Mouse (Mus musculus): ENCODE measurements around the gene Mrpl33. TPM values are rescaled to one million over a fixed set of nuclear protein-coding genes. Genes with fewer than 3 reads are reported as not detected.

Gene Mrpl33
- total RNA-seq, 4 experiments from 2014 or later = 256 to 270 (median 258) TPM

- peak; percentile 86 to 88 for DNase-seq (ENCODE audit: low spot score in 2 of 2)
Observed at GRCm38 (mm10) chr5:31697644-31698296, 101.0 kb downstream of the Mrpl33 start, which contains the start of gene Babam2. Gene Babam2 (plus strand): TSS chr5:31697684.

GRCm38 (mm10) chr5:31698297-31698726 is 101.6 kb downstream of the Mrpl33 start:
- peak; percentile 59 to 69 for DNase-seq (ENCODE audit: low spot score in 2 of 2)

GRCm38 (mm10) chr5:31698931-31699330 is 102.2 kb downstream of the Mrpl33 start:
- no peak for DNase-seq (ENCODE audit: low spot score in 2 of 2)

- DNase-seq (ENCODE audit: low spot score in 2 of 2) = no peak
Observed at GRCm38 (mm10) chr5:31699397-31699796, 102.7 kb downstream of the Mrpl33 start.

GRCm38 (mm10) chr5:31704971-31705370 is 108.2 kb downstream of the Mrpl33 start:
- DNase-seq (ENCODE audit: low spot score in 2 of 2) = no peak

GRCm38 (mm10) chr5:31706826-31707225 is 110.1 kb downstream of the Mrpl33 start:
- no peak for DNase-seq (ENCODE audit: low spot score in 2 of 2)

- DNase-seq (ENCODE audit: low spot score in 2 of 2) = no peak
Observed at GRCm38 (mm10) chr5:31709389-31709788, 112.7 kb downstream of the Mrpl33 start.

DNA sequence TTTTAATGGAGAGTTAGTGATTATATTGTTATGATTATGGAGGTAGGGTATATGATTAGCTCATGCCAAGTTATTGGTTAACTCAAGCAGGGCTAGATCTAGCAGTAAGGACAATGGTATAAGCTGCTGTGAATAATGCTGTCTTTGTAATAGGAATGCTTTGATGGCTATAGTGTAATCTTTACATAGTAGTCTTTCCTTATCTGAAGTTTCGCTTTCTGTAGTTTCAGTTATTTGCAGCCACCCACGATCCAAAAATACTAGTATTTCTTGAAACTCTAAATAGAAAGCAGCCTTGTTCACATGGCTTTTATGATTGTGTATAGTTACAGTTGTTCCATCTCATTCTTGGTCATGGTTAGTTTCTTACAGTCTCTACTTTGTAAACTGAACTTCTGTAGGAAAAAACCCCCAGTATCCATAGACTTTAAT is 116.6 kb downstream of the Mrpl33 start:
- no peak for DNase-seq (ENCODE audit: low spot score in 2 of 2)

DNA sequence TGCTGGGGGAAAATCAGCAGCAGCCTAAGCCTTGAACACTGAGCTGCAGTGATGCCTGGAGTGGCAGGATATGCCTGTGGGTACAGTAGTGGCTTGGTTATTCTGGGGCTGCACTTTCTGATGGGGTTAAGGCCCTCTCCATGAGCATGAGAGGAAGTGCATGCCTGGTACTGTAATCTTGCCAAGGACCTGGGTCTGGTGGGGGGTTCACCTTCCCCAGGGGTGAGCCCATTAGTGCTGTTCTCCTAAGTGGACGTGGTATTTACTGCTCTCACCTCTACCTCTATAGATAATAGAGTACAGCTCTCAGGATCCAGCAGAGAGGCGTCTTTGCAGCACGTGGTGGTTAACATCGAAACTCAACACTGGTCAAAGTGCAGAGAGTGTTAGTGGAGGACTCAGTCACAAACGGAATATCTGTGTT is 117.1 kb downstream of the Mrpl33 start:
- no peak for DNase-seq (ENCODE audit: low spot score in 2 of 2)

Small RNA genes lying within 50 kb of the gene (microRNA-seq; reads per million reads assigned to microRNA genes)
- gene Mir3473e = not detected

Other genes starting within 250 kb of the Mrpl33 start
- gene Zfp512, start 144.5 kb upstream of the Mrpl33 start, total RNA-seq (2022) = 10 to 100 TPM; 11.5 to 14.3 (median 12.8) TPM
- not detected for gene 4930548H24Rik, start 111.2 kb upstream of the Mrpl33 start, total RNA-seq (2022)
- 10 to 100 TPM; 17.7 to 26.0 (median 20.7) TPM for gene Gpn1, start 102.2 kb upstream of the Mrpl33 start, total RNA-seq (2022)
- gene Slc4a1ap, start 69.9 kb upstream of the Mrpl33 start, total RNA-seq (2022) = 10 to 100 TPM; 21.0 to 25.7 (median 22.2) TPM
- gene Supt7l, start 69.1 kb upstream of the Mrpl33 start, total RNA-seq (2022) = 10 to 100 TPM; 10.6 to 12.5 (median 11.2) TPM
- 1 to 10 TPM; 2.7 to 5.1 (median 4.3) TPM for gene Rbks, start 100.7 kb downstream of the Mrpl33 start, total RNA-seq (2022)
- gene Babam2, start 100.7 kb downstream of the Mrpl33 start, total RNA-seq (2022) = 10 to 100 TPM; 32.9 to 34.2 (median 33.5) TPM

Measured in gastrocnemius, adult 8-10 months (tissue).